Mouse (Mus musculus) brain, embryonic 18.5 days (tissue): ENCODE data around the gene Itga7.
"Not testable (repeated sequence)": the region's sequence is repeated elsewhere in the genome, so short reads cannot be mapped to it uniquely, and the experiment has no call there.

ENCODE experiments used
- DNase-seq: peaks from one replicate; pipeline ENCODE4 v3.0.0-alpha.2; 2012; ENCODE audit warnings: low read depth, low spot score

Itga7 gene

DNA sequence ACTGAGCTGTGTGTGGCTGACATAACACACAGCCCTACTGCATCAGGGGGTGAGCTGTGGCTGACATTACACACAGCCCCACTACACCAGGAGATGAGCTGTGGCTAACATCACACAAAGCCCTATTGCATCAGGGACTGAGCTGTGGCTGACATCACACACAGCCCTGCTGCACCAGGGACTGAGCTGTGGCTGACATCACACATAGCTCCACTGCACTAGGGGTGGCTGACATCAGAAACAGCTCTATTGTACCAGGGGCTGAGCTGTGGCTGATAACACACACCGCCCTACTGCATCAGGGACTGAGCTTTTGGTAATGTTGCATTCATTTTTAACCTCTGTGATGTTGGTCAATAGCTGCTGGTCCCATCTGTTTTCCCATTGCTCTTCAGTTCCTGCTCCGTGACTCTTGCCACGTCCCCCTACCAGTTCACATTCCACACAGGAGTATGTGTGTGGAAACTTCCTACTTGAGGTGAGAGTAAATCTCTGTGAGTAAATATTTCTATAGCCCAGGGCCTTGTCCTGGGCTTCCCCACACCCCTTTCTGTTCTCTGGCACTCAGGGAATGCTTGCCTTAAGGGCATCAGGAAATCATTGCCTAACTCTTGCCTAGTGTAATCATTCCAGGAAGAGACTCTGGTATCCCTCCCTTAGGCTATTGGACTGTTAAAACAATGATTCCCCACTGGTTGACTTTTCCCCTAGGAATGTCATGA lies 47.2 kb downstream of the Itga7 start:
- DNase-seq = no peak

DNA sequence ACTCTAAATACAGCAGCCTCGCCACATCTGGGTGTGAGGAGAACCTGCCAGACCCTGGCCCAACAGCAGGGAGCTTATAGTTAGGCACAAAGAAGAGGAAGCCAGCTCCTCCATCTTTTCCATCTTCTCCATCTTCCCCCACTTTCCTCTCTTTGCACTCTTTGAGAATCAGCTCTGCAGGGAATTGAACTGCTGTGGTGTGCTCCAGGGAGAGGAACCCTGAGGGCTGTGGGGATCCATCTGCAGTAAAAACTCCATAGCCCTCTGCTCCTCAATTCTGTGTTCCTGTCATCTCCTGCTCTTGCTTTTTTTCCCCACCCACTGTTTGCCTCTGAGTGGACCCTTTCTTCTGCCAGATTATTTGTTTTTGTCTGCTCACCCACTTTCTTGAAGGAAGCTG lies 55.5 kb downstream of the Itga7 start, which contains the start of gene Olfr9:
TSS of gene Olfr9 (plus strand) at position 301 of the 400 bp plus-strand sequence.
- DNase-seq = not testable (repeated sequence)

DNA sequence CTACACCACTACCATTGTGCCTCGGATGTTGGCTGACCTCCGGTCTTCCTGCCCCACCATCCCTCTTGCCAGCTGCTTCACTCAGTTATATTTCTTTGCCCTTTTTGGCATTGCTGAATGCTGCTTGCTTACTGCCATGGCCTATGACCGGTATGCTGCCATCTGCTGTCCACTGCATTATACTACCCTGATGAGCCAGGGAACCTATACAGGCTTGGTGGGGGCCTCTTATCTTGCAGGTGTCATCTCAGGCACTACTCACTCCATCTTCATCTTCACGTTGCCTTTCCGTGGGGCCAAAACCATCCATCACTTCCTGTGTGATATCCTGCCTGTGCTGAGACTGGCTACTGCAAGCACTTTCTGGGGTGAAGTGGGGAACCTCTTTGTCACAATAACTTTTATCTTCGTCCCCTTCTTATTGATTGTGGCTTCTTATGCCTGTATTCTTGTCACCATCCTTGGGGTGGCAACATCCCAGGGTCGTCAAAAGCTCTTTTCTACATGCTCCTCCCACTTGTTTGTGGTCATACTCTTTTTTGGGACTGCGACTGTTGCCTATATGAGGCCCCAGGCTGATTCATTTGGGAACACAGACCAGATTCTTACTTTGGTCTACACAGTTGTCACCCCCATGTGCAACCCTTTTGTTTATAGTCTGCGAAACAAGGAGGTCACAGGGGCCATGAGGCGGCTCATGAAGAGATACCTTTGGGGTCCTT lies 56.7 kb downstream of the Itga7 start:
- DNase-seq = not testable (repeated sequence)

DNA sequence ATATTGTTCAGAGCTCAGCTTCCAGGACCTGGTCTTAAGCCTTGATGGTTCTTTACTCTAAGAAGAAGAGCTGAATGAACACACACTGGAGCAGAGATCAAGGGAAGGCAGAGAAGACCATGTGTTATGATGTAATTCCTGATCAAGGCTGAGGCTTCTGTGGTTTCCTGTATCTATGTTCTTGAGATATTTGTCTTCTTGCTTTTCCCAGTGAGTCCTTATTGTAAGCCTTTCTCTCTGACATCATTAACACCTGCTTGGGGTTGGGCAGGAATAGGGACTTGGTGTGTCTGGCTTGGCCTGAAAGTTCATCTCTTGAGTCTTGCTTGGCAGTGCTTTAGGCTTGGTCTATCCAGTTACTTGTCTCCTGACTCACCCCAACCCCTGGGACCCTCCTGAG lies 57.4 kb downstream of the Itga7 start:
- DNase-seq = no peak

DNA sequence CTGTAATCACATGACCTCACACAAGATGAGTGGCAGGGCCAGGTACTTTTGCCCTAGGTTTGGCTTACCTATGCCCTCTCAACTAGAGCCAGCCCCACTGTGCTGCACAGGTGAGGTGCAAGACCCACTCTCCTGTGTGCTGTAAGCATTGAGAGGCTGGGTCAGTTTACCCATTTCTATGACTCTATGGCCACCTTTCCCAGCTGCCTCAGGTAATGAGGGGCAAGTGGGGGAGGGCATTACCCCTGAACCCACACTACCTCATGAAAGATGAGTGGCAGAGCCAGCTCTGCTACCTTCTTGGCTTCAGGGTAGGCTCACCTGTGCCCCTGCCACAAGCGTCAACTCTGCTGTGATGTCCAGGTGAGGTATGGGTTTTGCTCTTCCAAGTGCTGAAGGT lies 62.2 kb downstream of the Itga7 start:
- no peak for DNase-seq

DNA sequence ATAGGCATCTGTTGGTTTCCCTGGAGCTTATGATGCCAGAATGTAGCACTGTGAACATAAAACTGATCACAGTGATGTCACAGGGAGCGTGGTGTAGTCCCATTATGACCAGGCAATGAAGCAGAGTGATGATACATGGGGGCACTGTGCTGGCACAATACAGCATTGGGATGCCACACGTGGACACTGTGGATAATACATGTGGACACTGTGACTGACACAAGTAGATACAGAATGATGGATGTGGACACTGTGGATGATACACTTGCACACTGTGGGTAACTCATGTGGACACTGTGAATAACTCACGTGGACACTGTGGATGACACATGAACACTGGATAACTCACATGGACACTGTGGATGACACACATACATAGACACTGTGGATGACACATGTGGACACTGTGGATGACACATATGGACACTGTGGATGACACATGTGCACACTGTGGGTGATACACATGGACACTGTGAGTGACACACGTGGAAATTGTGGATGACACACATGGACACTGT lies 63.0 kb downstream of the Itga7 start:
- no peak for DNase-seq

DNA sequence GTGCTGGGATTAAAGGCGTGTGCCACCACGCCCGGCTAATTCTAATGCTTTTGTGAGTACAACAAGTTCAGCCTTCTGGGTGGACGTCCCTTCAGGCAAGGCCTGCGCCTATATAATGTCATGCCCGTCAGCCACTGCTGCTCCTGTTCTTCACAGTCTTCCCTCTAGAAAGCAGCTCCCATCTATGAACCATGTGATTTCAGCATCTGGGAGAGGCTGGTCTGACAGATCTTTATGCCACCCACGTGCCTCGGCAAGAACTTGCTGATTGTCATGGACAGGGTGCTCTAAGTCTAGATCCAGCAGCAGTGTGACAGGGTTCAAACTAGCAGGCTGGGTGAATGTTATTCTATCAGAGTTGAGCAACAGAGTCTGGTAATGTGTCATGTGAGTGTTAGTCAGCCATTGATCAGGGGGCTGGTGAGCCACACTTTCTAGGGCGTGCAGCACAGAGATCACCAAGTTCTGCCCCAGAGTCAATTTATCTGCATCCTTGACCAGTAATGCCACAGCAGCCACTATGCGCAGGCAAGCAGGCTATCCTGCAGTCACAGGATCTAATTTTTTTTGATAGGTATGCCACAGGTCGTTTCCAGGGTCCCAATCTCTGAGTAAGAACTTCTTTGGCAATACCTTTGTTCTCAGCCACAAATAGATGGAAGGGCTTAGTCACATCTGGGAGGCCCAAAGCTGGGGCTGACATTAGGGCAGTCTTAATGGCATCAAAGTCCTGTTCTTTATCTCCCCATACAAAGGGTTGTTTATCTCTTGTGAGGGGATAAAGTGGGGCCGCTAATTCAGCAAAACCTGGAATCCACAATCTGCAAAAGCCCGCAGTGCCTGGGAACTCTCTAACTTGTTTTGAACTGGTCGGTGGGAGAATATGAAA lies 70.7 kb downstream of the Itga7 start:
- no peak for DNase-seq
